Mouse (Mus musculus) C2C12 (cell line): ENCODE measurements at regions not wholly inside any gene's neighbourhood (a gene's known extent, or its start where the extent isn't known, plus 50 kb on each side); places are given as distances from the start of the nearest gene placed in this dataset.

Source experiments
- H3K27me3 ChIP-seq: one replicate; pipeline ENCODE4 v1.6.1; 2011; ENCODE audit not compliant: control insufficient read depth, insufficient read depth, insufficient read length
- H3K36me3 ChIP-seq: one replicate; pipeline ENCODE4 v1.6.1; 2011; ENCODE audit not compliant: control insufficient read depth, insufficient read depth
- H3K4me3 ChIP-seq: one replicate; pipeline ENCODE4 v1.5.1; 2011; ENCODE audit warnings: mild to moderate bottlenecking, control low read depth; ENCODE audit not compliant: poor library complexity, insufficient read depth, severe bottlenecking
- H3K79me2 ChIP-seq: one replicate; pipeline ENCODE4 v1.6.1; 2011; ENCODE audit not compliant: control insufficient read depth, insufficient read depth
- H3K79me3 ChIP-seq: one replicate; pipeline ENCODE4 v1.6.1; 2011; ENCODE audit warnings: low read depth, control low read depth
- H3ac ChIP-seq: one replicate; pipeline ENCODE3; 2011; ENCODE audit warnings: low read depth; ENCODE audit not compliant: control insufficient read depth, insufficient read length
- CEBPB ChIP-seq: IDR thresholded peaks from one replicate; pipeline ENCODE4 v1.6.1; 2011; ENCODE audit warnings: low read depth, mild to moderate bottlenecking, control low read depth, moderate library complexity
- CTCF ChIP-seq: IDR thresholded peaks from one replicate; pipeline ENCODE4 v1.5.1; 2011; ENCODE audit not compliant: control insufficient read depth, insufficient read depth, insufficient read length
- FOSL1 ChIP-seq: IDR thresholded peaks from one replicate; pipeline ENCODE4 v1.8.0; 2011; ENCODE audit warnings: mild to moderate bottlenecking, low read length; ENCODE audit not compliant: poor library complexity, insufficient read depth, severe bottlenecking
- MAX ChIP-seq: IDR thresholded peaks from one replicate; pipeline ENCODE4 v1.6.1; 2011; ENCODE audit warnings: mild to moderate bottlenecking, control low read depth
- MYOD1 ChIP-seq: IDR thresholded peaks from one replicate; pipeline ENCODE4 v1.6.1; 2011; ENCODE audit warnings: low read depth; ENCODE audit not compliant: control insufficient read depth, insufficient read length
- MYOG ChIP-seq: IDR thresholded peaks from one replicate; pipeline ENCODE4 v1.6.1; 2011; ENCODE audit not compliant: control insufficient read depth, insufficient read length; ENCODE audit errors: extremely low read depth
- USF1 ChIP-seq: IDR thresholded peaks from one replicate; pipeline ENCODE4 v1.6.1; 2011; ENCODE audit warnings: low read depth, mild to moderate bottlenecking, control low read depth, moderate library complexity

DNA sequence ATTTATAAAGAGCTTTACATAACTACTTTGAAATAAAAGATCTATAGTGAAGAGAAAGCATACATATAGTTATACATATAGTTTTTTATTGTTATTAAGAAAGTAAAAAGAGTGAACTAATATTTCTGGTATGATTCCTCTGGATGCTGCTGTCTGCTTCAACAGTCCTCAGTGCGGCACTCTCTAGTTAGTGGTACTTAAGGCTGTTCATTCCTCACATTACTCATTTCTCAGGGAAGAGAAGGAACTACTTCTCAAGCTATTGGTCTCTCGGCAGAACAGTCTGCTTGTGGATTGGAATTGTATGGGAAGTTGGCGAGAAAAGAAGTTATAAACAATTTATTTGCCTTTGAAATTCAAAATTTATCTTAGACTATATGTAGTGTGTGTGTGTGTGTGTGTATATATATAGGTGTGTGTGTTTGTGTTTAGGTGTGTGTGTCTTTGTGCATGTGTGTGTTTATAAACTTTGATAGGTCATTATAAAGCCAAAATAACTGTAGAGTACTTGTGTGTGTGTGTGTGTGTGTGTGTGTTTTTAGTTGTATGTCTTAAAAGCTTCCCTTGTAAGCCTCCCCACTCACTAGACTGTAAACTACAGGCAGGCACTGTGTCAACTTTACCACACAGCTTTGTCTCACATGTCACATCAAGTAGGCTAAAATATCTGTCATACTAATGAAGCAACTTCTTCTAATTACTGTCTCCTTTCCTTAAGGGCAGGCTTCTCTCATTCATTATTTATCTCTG is 185.2 kb downstream of the Sucnr1 start:
- H3ac ChIP-seq: no peak overlapping the region
- no peak overlapping the region for H3K4me3 ChIP-seq
- H3K79me3 ChIP-seq: no peaks in the 10 kb centered on the region
- H3K27me3 ChIP-seq: no peaks in the 10 kb centered on the region
- H3K79me2 ChIP-seq: no peaks in the 10 kb centered on the region
- TF ChIP-seq MYOG (no peak), MAX (no peak), MYOD1 (no peak)
- no peaks in the 10 kb centered on the region for H3K36me3 ChIP-seq

DNA sequence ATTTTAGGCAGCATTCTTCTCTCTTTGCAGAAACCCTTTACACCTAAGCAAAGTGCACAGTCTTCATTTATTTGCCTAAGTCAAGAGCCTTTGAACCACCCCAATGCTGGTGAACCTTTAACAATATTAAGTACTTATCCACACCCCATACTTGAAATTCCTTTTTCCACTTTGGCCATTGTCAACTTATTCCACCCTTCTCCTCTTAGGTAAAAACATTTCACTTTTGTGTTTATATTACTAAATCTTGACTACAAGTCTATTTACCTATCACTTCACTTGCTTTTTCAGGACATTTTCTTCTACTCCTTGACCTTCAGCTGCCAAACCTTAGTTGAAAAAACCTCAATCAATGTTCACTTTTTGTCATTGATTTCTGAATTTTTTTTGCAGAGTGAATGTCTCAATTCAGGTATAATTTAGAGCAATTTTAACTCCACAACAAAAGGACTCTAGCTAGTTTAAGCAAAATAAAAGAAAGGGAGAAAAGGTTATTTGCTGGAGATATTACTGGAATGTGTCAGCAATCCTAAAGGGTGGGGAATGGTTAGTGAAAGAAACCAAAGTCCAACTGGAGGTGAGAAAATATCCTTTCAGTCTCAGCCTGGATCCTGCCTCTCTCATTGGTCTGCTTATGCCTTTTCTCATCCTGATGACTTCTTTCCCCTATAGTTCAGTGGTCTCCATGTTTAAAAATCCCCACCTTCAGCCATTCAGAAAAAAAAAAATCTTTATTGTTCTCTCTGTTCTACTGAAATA is 185.9 kb downstream of the Sucnr1 start:
- Histone ChIP-seq H3K79me2 (no peaks in the 10 kb centered on the region), H3K79me3 (no peaks in the 10 kb centered on the region), H3K36me3 (no peaks in the 10 kb centered on the region), H3K4me3 (no peak overlapping the region), H3ac (no peak overlapping the region), H3K27me3 (no peaks in the 10 kb centered on the region)
- no peak for TF ChIP-seq MYOD1
- no peak for TF ChIP-seq USF1
- TF ChIP-seq CTCF: no peak
- no peak for TF ChIP-seq CEBPB
- no peak for TF ChIP-seq FOSL1
- TF ChIP-seq MAX: no peak
- TF ChIP-seq MYOG: no peak

GRCm38 (mm10) chr3:60270463-60270862 is 188.8 kb downstream of the Sucnr1 start:
- no peaks in the 10 kb centered on the region for H3K36me3 ChIP-seq
- no peak overlapping the region for H3ac ChIP-seq
- no peak for TF ChIP-seq CTCF
- H3K4me3 ChIP-seq: no peak overlapping the region
- H3K27me3 ChIP-seq: no peaks in the 10 kb centered on the region
- no peaks in the 10 kb centered on the region for H3K79me2 ChIP-seq
- no peaks in the 10 kb centered on the region for H3K79me3 ChIP-seq

- no peak overlapping the region for H3ac ChIP-seq
- no peaks in the 10 kb centered on the region for H3K79me2 ChIP-seq
- H3K79me3 ChIP-seq: no peaks in the 10 kb centered on the region
- no peak overlapping the region for H3K4me3 ChIP-seq
- TF ChIP-seq FOSL1: no peak
- no peak for TF ChIP-seq MYOG
- no peak for TF ChIP-seq MAX
- TF ChIP-seq MYOD1: no peak
- TF ChIP-seq CTCF: no peak
- TF ChIP-seq USF1: no peak
- TF ChIP-seq CEBPB: no peak
- no peaks in the 10 kb centered on the region for H3K36me3 ChIP-seq
- no peaks in the 10 kb centered on the region for H3K27me3 ChIP-seq
Measured at GRCm38 (mm10) chr3:60273744-60274143, 192.1 kb downstream of the Sucnr1 start.

DNA sequence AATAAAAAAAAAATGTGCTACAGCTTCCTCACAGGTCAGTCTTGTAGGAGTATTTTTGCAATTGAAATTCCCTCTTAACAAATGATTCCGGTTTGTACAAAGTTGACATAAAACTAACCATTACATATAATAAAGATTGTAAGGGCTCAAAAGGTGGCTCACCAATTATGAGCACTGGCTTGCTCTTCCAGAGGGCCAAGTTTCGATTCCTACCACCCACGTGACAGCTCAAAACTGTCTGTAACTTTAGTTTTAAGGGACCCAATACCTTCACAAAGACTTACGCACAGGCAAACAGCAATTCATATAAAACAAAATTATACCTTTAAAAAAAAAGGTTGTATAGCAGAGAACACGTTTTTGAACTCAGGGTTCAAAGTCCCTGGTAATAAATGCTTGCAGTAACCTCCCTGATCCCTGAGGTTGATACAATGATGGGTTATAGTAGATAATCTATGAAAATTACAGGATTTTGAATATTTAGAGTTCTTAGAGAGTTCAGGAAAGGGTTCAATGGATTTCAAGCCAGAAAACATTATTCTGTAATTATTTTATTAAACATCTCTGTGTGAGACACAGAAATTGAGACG is 193.7 kb downstream of the Sucnr1 start:
- Histone ChIP-seq H3K36me3 (no peaks in the 10 kb centered on the region), H3K27me3 (no peaks in the 10 kb centered on the region), H3K79me3 (no peaks in the 10 kb centered on the region), H3K79me2 (no peaks in the 10 kb centered on the region), H3K4me3 (no peak overlapping the region), H3ac (no peak overlapping the region)
- TF ChIP-seq CTCF (no peak), CEBPB (no peak), USF1 (no peak), FOSL1 (no peak), MYOG (no peak), MYOD1 (no peak)

- no peaks in the 10 kb centered on the region for H3K79me2 ChIP-seq
- H3K36me3 ChIP-seq: no peaks in the 10 kb centered on the region
- no peaks in the 10 kb centered on the region for H3K27me3 ChIP-seq
- TF ChIP-seq USF1 (no peak), MYOD1 (no peak), MYOG (no peak), MAX (no peak), FOSL1 (no peak), CTCF (no peak), CEBPB (no peak)
- H3K79me3 ChIP-seq: no peaks in the 10 kb centered on the region
- no peak overlapping the region for H3ac ChIP-seq
- no peak overlapping the region for H3K4me3 ChIP-seq
Measured at GRCm38 (mm10) chr3:60277791-60278190, 194.8 kb upstream of the Mbnl1 start.

- Histone ChIP-seq H3K27me3 (no peaks in the 10 kb centered on the region), H3ac (no peak overlapping the region), H3K4me3 (no peak overlapping the region), H3K79me3 (no peaks in the 10 kb centered on the region), H3K36me3 (no peaks in the 10 kb centered on the region), H3K79me2 (no peaks in the 10 kb centered on the region)
- TF ChIP-seq USF1: no peak
- TF ChIP-seq MYOG: no peak
- no peak for TF ChIP-seq CEBPB
- no peak for TF ChIP-seq MAX
- no peak for TF ChIP-seq MYOD1
Measured at GRCm38 (mm10) chr3:60281229-60281628, 191.4 kb upstream of the Mbnl1 start.
